ENCODE assay signal across 7 mouse cellular contexts in genomic region chr10:34296911-34297298, GRCm38 (mm10). TPM values are rescaled to one million over a fixed set of nuclear protein-coding genes. Genes with fewer than 3 reads are reported as not detected.
DNase-seq lines count a peak whose midpoint lies in the region; ATAC-seq and TF ChIP-seq lines count a peak whose summit lies in the region.

No protein-coding gene starts in this region.

- peak; percentile 13 for DNase-seq in liver, adult 2 months (ENCODE audit: extremely low read depth, low read depth, low spot score)
- DNase-seq in liver = no peak
- DNase-seq in adrenal gland, adult 8-10 months = no peak
- no peak for DNase-seq in thymus, adult 2 months

- H3K9me3 ChIP-seq in intestine, postnatal 0 days (ENCODE audit: control insufficient read depth) = no peaks in the 10 kb centered on the region
- no peaks in the 10 kb centered on the region for H3K9me3 ChIP-seq in neural tube, embryonic 14.5 days (ENCODE audit: control insufficient read depth, low read length)

- no peak overlapping the region for H3K9ac ChIP-seq in liver, adult 2 months (ENCODE audit: low read depth, low read length)
- no peak overlapping the region for H3K9ac ChIP-seq in intestine, postnatal 0 days (ENCODE audit: low read depth, low read length)
- peak overlapping the region; percentile 89 for H3K9ac ChIP-seq in neural tube, embryonic 14.5 days (replicated peaks; ENCODE audit: low read depth, low read length)

- H3K4me1 ChIP-seq in liver, adult 2 months (ENCODE audit: control insufficient read depth, insufficient read depth, low read length) = no peaks in the 10 kb centered on the region
- H3K4me1 ChIP-seq in embryonic fibroblast, embryonic 13.5 days (ENCODE audit: control insufficient read depth, insufficient read depth, low read length) = no peaks in the 10 kb centered on the region
- H3K4me1 ChIP-seq in intestine, postnatal 0 days (replicated peaks; ENCODE audit: control insufficient read depth, insufficient read depth, low read length) = no peaks in the 10 kb centered on the region
- peaks cover 21% of the 10 kb centered on the region; the same call in 1 of the 2 replicates for H3K4me1 ChIP-seq in neural tube, embryonic 14.5 days (ENCODE audit: control insufficient read depth, insufficient read depth, low read length)
- peaks cover 28% of the 10 kb centered on the region for H3K4me1 ChIP-seq in thymus, adult 2 months (replicated peaks; ENCODE audit: control insufficient read depth, insufficient read depth, low read length)

- TF ChIP-seq POLR2A in liver, adult 2 months (IDR thresholded peaks at IDR 0.05; ENCODE audit: extremely low read depth, insufficient read depth, low read length) = no peak
- no peak for TF ChIP-seq POLR2A in embryonic fibroblast, embryonic 13.5 days (IDR thresholded peaks at IDR 0.05; ENCODE audit: low read depth, low read length)
- TF ChIP-seq POLR2A in thymus, adult 2 months (IDR thresholded peaks at IDR 0.05; ENCODE audit: control insufficient read depth, extremely low read depth, insufficient read depth, low read length, poor library complexity) = no peak

- no peaks in the 10 kb centered on the region; the same call in 1 of the 2 replicates for H3K79me2 ChIP-seq in liver, adult 2 months (ENCODE audit: control insufficient read depth, insufficient read depth, low read length)

- peaks cover 2% of the 10 kb centered on the region; the same call in 1 of the 2 replicates for H3K36me3 ChIP-seq in liver, adult 2 months (ENCODE audit: control insufficient read depth, insufficient read depth, low read length)
- H3K36me3 ChIP-seq in intestine, postnatal 0 days (ENCODE audit: control insufficient read depth, insufficient read depth) = no peaks in the 10 kb centered on the region
- no peaks in the 10 kb centered on the region for H3K36me3 ChIP-seq in neural tube, embryonic 14.5 days (ENCODE audit: control insufficient read depth, insufficient read depth, low read length)
- H3K36me3 ChIP-seq in thymus, adult 2 months (ENCODE audit: control insufficient read depth, insufficient read depth, low read length) = no peaks in the 10 kb centered on the region

- peak overlapping the region; percentile 87 for H3K4me2 ChIP-seq in intestine, postnatal 0 days (replicated peaks; ENCODE audit: low read depth)
- peak overlapping the region; percentile 82 for H3K4me2 ChIP-seq in neural tube, embryonic 14.5 days (ENCODE audit: low read depth, low read length)

- peak overlapping the region; percentile 7; the same call in 1 of the 2 replicates for H3K4me3 ChIP-seq in liver, adult 2 months (ENCODE audit: insufficient read depth, low read depth, low read length)
- peak overlapping the region; percentile 57 for H3K4me3 ChIP-seq in embryonic fibroblast, embryonic 13.5 days (ENCODE audit: insufficient read depth, low read length)
- H3K4me3 ChIP-seq in intestine, postnatal 0 days (ENCODE audit: low read depth, low read length) = peak overlapping the region; percentile 62
- peak overlapping the region; percentile 74 for H3K4me3 ChIP-seq in neural tube, embryonic 14.5 days (ENCODE audit: low read depth, low read length)
- no peak overlapping the region for H3K4me3 ChIP-seq in thymus, adult 2 months (ENCODE audit: control insufficient read depth, insufficient read depth, low read length)

- no peak for TF ChIP-seq CTCF in liver, adult 2 months (IDR thresholded peaks at IDR 0.05; ENCODE audit: low read depth, low read length)
- TF ChIP-seq CTCF in embryonic fibroblast, embryonic 13.5 days (IDR thresholded peaks at IDR 0.05; ENCODE audit: borderline replicate concordance, insufficient read depth, low read length) = no peak
- TF ChIP-seq CTCF in intestine, postnatal 0 days (IDR thresholded peaks at IDR 0.05; ENCODE audit: low read depth) = no peak
- no peak for TF ChIP-seq CTCF in thymus, adult 2 months (IDR thresholded peaks at IDR 0.05; ENCODE audit: borderline replicate concordance, control insufficient read depth, extremely low read depth, insufficient read depth, low read length, poor library complexity)

- no peaks in the 10 kb centered on the region for H3K27me3 ChIP-seq in liver, adult 2 months (ENCODE audit: control insufficient read depth, insufficient read depth, low read length)
- no peaks in the 10 kb centered on the region for H3K27me3 ChIP-seq in intestine, postnatal 0 days (replicated peaks; ENCODE audit: control insufficient read depth, insufficient read depth, low read length)
- H3K27me3 ChIP-seq in neural tube, embryonic 14.5 days (ENCODE audit: control insufficient read depth, insufficient read depth, low read length) = no peaks in the 10 kb centered on the region
- no peaks in the 10 kb centered on the region for H3K27me3 ChIP-seq in thymus, adult 2 months (ENCODE audit: control insufficient read depth, insufficient read depth, low read length)

- 7% methylated on average over 13 of the region's 13 CpGs for WGBS in liver, adult 2 months
- 6% methylated on average over 13 of the region's 13 CpGs for WGBS in intestine, postnatal 0 days
- WGBS in neural tube, embryonic 14.5 days = 5% methylated on average over 13 of the region's 13 CpGs
- 8% methylated on average over 13 of the region's 13 CpGs for WGBS in thymus, adult 2 months

- no peak for ATAC-seq in intestine, postnatal 0 days
- ATAC-seq in neural tube, embryonic 14.5 days (ENCODE audit: low read depth) = peak; percentile 22

- H3K27ac ChIP-seq in liver, adult 2 months (replicated peaks; ENCODE audit: insufficient read depth, low read depth, low read length) = no peak overlapping the region
- no peak overlapping the region for H3K27ac ChIP-seq in embryonic fibroblast, embryonic 13.5 days (ENCODE audit: insufficient read depth, low read length)
- H3K27ac ChIP-seq in intestine, postnatal 0 days (ENCODE audit: low read depth, low read length) = no peak overlapping the region
- peak overlapping the region; percentile 88 for H3K27ac ChIP-seq in neural tube, embryonic 14.5 days (ENCODE audit: low read depth, low read length)
- H3K27ac ChIP-seq in thymus, adult 2 months (ENCODE audit: control insufficient read depth, insufficient read depth, low read length) = no peak overlapping the region

RNA-seq across cellular contexts. Expression of gene Tspyl4, which starts 0.3 kb away (rescaled TPM):
- total RNA-seq in liver, adult 2 months (2014; rRNA removed) = 2.8 and 3.2 TPM in 2 replicates
- polyA plus RNA-seq in liver, adult 2 months (2012; rRNA removed) = 1.7 and 4.6 TPM in 2 replicates
- 14.6 and 18.7 TPM in 2 replicates for polyA plus RNA-seq in embryonic fibroblast, embryonic 13.5 days (2011; ENCODE audit: insufficient read length, low read depth, missing spikeins)
- 9.3 and 9.4 TPM in 2 replicates for polyA plus RNA-seq in intestine, postnatal 0 days (2015; fragmentation: Nextera tagmentation; extraction: Ambion mirVana)
- 177 and 193 TPM in 2 replicates for polyA plus RNA-seq in neural tube, embryonic 14.5 days (2014; fragmentation: Nextera tagmentation; extraction: Ambion mirVana)
- total RNA-seq in adrenal gland, adult 8-10 months (2022) = 10 to 100 TPM; 20.5 to 34.6 (median 26.4) TPM
- polyA plus RNA-seq in thymus, adult 2 months (2012; rRNA removed) = 24.4 and 29.5 TPM in 2 replicates

RNA-seq across cellular contexts. Expression of gene Tspyl1, which starts 14.9 kb away (rescaled TPM):
- total RNA-seq in liver, adult 2 months (2014; rRNA removed) = 12.9 and 14.5 TPM in 2 replicates
- polyA plus RNA-seq in liver, adult 2 months (2012; rRNA removed) = 13.1 and 13.6 TPM in 2 replicates
- polyA plus RNA-seq in embryonic fibroblast, embryonic 13.5 days (2011; ENCODE audit: insufficient read length, low read depth, missing spikeins) = 51.5 and 62.7 TPM in 2 replicates
- polyA plus RNA-seq in intestine, postnatal 0 days (2015; fragmentation: Nextera tagmentation; extraction: Ambion mirVana) = 45.7 and 48.3 TPM in 2 replicates
- polyA plus RNA-seq in neural tube, embryonic 14.5 days (2014; fragmentation: Nextera tagmentation; extraction: Ambion mirVana) = 128 and 136 TPM in 2 replicates
- total RNA-seq in adrenal gland, adult 8-10 months (2022) = 10 to 100 TPM; 65.5 to 80.9 (median 76.2) TPM
- 42.0 and 42.2 TPM in 2 replicates for polyA plus RNA-seq in thymus, adult 2 months (2012; rRNA removed)
